8 mouse cellular contexts compared by ENCODE assay signal in genomic region chr15:12824965-12825364, GRCm38 (mm10). TPM values are rescaled to one million over a fixed set of nuclear protein-coding genes. Genes with fewer than 3 reads are reported as not detected.
DNase-seq lines count a peak whose midpoint lies in the region; ATAC-seq lines count a peak whose summit lies in the region.

No protein-coding gene starts in this region.

- peak; percentile 23 to 29 for DNase-seq in layer of hippocampus, postnatal 25 days (ENCODE audit: extremely low spot score in 1 of 2, low spot score in 1 of 2)
- DNase-seq in layer of hippocampus, adult 9-10 months (ENCODE audit: low spot score): no peak
- DNase-seq in MN1 (ENCODE audit: low spot score): peak; percentile 69
- no peak for DNase-seq in midbrain, embryonic 11.5 days (ENCODE audit: low spot score, missing footprints)
- no peak for DNase-seq in right cerebral cortex, postnatal 4 days
- DNase-seq in cerebellum, postnatal 4 days (ENCODE audit: low spot score in 2 of 2): no peak

- peaks cover 27% of the 10 kb centered on the region for H3K4me1 ChIP-seq in embryonic facial prominence, embryonic 13.5 days
- peaks cover 6% of the 10 kb centered on the region; the same call in 1 of the 2 replicates for H3K4me1 ChIP-seq in intestine, embryonic 15.5 days (replicated peaks)
- peaks cover 9% of the 10 kb centered on the region for H3K4me1 ChIP-seq in midbrain, embryonic 11.5 days (ENCODE audit: control insufficient read depth, insufficient read depth, low read length)

- H3K36me3 ChIP-seq in embryonic facial prominence, embryonic 13.5 days: peaks cover 51% of the 10 kb centered on the region
- peaks cover 12% of the 10 kb centered on the region for H3K36me3 ChIP-seq in intestine, embryonic 15.5 days
- peaks cover 19% of the 10 kb centered on the region for H3K36me3 ChIP-seq in midbrain, embryonic 11.5 days (ENCODE audit: control insufficient read depth, insufficient read depth, low read length)

- H3K27ac ChIP-seq in embryonic facial prominence, embryonic 13.5 days: peak overlapping the region; percentile 77
- peak overlapping the region; percentile 74 for H3K27ac ChIP-seq in intestine, embryonic 15.5 days
- peak overlapping the region; percentile 17; the same call in 1 of the 2 replicates for H3K27ac ChIP-seq in midbrain, embryonic 11.5 days (ENCODE audit: low read depth, low read length)

- peak overlapping the region; percentile 72 for H3K4me3 ChIP-seq in embryonic facial prominence, embryonic 13.5 days
- peak overlapping the region; percentile 88 for H3K4me3 ChIP-seq in intestine, embryonic 15.5 days (replicated peaks)
- H3K4me3 ChIP-seq in midbrain, embryonic 11.5 days (ENCODE audit: low read depth, low read length): peak overlapping the region; percentile 83

- no peaks in the 10 kb centered on the region for H3K9me3 ChIP-seq in embryonic facial prominence, embryonic 13.5 days
- no peaks in the 10 kb centered on the region for H3K9me3 ChIP-seq in intestine, embryonic 15.5 days
- no peaks in the 10 kb centered on the region for H3K9me3 ChIP-seq in midbrain, embryonic 11.5 days (ENCODE audit: control insufficient read depth, low read length)

- under 1% methylated on average over 31 of the region's 31 CpGs for WGBS in embryonic facial prominence, embryonic 13.5 days
- under 1% methylated on average over 31 of the region's 31 CpGs for WGBS in intestine, embryonic 15.5 days
- under 1% methylated on average over 31 of the region's 31 CpGs for WGBS in midbrain, embryonic 11.5 days

- peak overlapping the region; percentile 87 for H3K9ac ChIP-seq in embryonic facial prominence, embryonic 13.5 days
- peak overlapping the region; percentile 75 for H3K9ac ChIP-seq in intestine, embryonic 15.5 days
- H3K9ac ChIP-seq in midbrain, embryonic 11.5 days (ENCODE audit: low read length): peak overlapping the region; percentile 90

- peak overlapping the region; percentile 74 for H3K4me2 ChIP-seq in embryonic facial prominence, embryonic 13.5 days
- peak overlapping the region; percentile 71 for H3K4me2 ChIP-seq in intestine, embryonic 15.5 days (replicated peaks)
- peak overlapping the region; percentile 50 for H3K4me2 ChIP-seq in midbrain, embryonic 11.5 days

- H3K27me3 ChIP-seq in embryonic facial prominence, embryonic 13.5 days: no peaks in the 10 kb centered on the region
- no peaks in the 10 kb centered on the region for H3K27me3 ChIP-seq in intestine, embryonic 15.5 days (replicated peaks)
- H3K27me3 ChIP-seq in midbrain, embryonic 11.5 days (ENCODE audit: control insufficient read depth, insufficient read depth, low read length): no peaks in the 10 kb centered on the region

- ATAC-seq in embryonic facial prominence, embryonic 13.5 days (ENCODE audit: insufficient number of reproducible peaks, insufficient read depth, low FRiP score, low TSS enrichment, low read depth): no peak; the same call in 1 of the 2 replicates
- peak; percentile 66 for ATAC-seq in intestine, embryonic 15.5 days
- ATAC-seq in midbrain, embryonic 11.5 days (ENCODE audit: low FRiP score): no peak; the same call in 1 of the 2 replicates

RNA-seq across cellular contexts. Expression of gene Drosha, which starts 0.3 kb away (rescaled TPM):
- total RNA-seq in layer of hippocampus, postnatal 25 days (2021): 10 to 100 TPM; 80.2 to 91.8 TPM
- 46.5 and 54.2 TPM in 2 replicates for polyA plus RNA-seq in embryonic facial prominence, embryonic 13.5 days (2015; fragmentation: Nextera tagmentation; extraction: Ambion mirVana)
- 28.3 and 29.9 TPM in 2 replicates for polyA plus RNA-seq in intestine, embryonic 15.5 days (2015; fragmentation: Nextera tagmentation; extraction: Ambion mirVana)
- 79.2 and 83.7 TPM in 2 replicates for polyA plus RNA-seq in midbrain, embryonic 11.5 days (2014; fragmentation: Nextera tagmentation; extraction: Ambion mirVana)

RNA-seq across cellular contexts. Expression of gene 6030458C11Rik, which starts 0.5 kb away (rescaled TPM):
- total RNA-seq in layer of hippocampus, postnatal 25 days (2021): 10 to 100 TPM; 25.5 to 26.5 TPM
- polyA plus RNA-seq in embryonic facial prominence, embryonic 13.5 days (2015; fragmentation: Nextera tagmentation; extraction: Ambion mirVana): 53.2 and 55.4 TPM in 2 replicates
- 30.5 and 31.7 TPM in 2 replicates for polyA plus RNA-seq in intestine, embryonic 15.5 days (2015; fragmentation: Nextera tagmentation; extraction: Ambion mirVana)
- polyA plus RNA-seq in midbrain, embryonic 11.5 days (2014; fragmentation: Nextera tagmentation; extraction: Ambion mirVana): 24.3 and 25.3 TPM in 2 replicates

Comparison
In these comparisons a context has a peak if more than half of its experiments do, and no peak if none do; other contexts are left out.
1. DNase-seq: peak in layer of hippocampus, postnatal 25 days (2 of 2) and MN1 (single experiment); none in layer of hippocampus, adult 9-10 months (single experiment), midbrain, embryonic 11.5 days (single experiment), right cerebral cortex, postnatal 4 days (single experiment) and cerebellum, postnatal 4 days (0 of 2).
2. H3K27ac ChIP-seq: peak in every context shown above with its lines; median percentile 77 in embryonic facial prominence, embryonic 13.5 days; 74 in intestine, embryonic 15.5 days; 17 in midbrain, embryonic 11.5 days.
3. Peak in every context shown above with its lines, with median percentiles within 50 percentile points of each other: H3K4me2 ChIP-seq, H3K4me3 ChIP-seq and H3K9ac ChIP-seq.